Mouse (Mus musculus) lung, postnatal 0 days (tissue): ENCODE results near the gene Kif5a.

Source experiments
- CTCF ChIP-seq: IDR thresholded peaks from 2 replicates; pipeline ENCODE4 v1.5.1; 2016; ENCODE audit warnings: antibody characterized with exemption, mild to moderate bottlenecking
- EP300 ChIP-seq: IDR thresholded peaks from 2 replicates; pipeline ENCODE4 v1.6.1; 2016; ENCODE audit warnings: antibody characterized with exemption, mild to moderate bottlenecking, control low read depth

- TF ChIP-seq CTCF, result no peak
- no peak for TF ChIP-seq EP300
Measured at GRCm38 (mm10) chr10:127177235-127177634, 85.9 kb downstream of the Kif5a start.
